Mouse (Mus musculus) hindbrain, embryonic 15.5 days (tissue): ENCODE data around the gene Cd9. TPM values are rescaled to one million over a fixed set of nuclear protein-coding genes. Genes with fewer than 3 reads are reported as not detected.

Source experiments
- ATAC-seq: fragments of 200-750 bp; cut with Nextera tagmentation; 2 replicates; pipeline ENCODE4 v1.8.0; 2017; ENCODE audit warnings: low read depth, moderate number of reproducible peaks, moderate TSS enrichment; ENCODE audit not compliant: low FRiP score
- H3K27ac ChIP-seq: fragments of 300-500 bp; sonication (generic); replicated peaks from 2 replicates; pipeline ENCODE4 v1.5.1; 2015; ENCODE audit warnings: mild to moderate bottlenecking, inconsistent platforms
- H3K27me3 ChIP-seq: fragments of 300-500 bp; sonication (generic); 2 replicates; pipeline ENCODE4 v1.6.1; 2015; ENCODE audit warnings: control low read depth, inconsistent platforms
- H3K36me3 ChIP-seq: fragments of 300-500 bp; sonication (generic); 2 replicates; pipeline ENCODE4 v1.6.1; 2015; ENCODE audit warnings: control low read depth, inconsistent platforms
- H3K4me1 ChIP-seq: fragments of 300-500 bp; sonication (generic); replicated peaks from 2 replicates; pipeline ENCODE4 v1.6.1; 2015; ENCODE audit warnings: control low read depth, inconsistent platforms
- H3K4me2 ChIP-seq: fragments of 300-500 bp; sonication (generic); 2 replicates; pipeline ENCODE4 v1.6.1; 2015; ENCODE audit warnings: moderate library complexity, mild to moderate bottlenecking, inconsistent platforms
- H3K4me3 ChIP-seq: fragments of 300-500 bp; sonication (generic); 2 replicates; pipeline ENCODE4 v1.5.1; 2015; ENCODE audit warnings: mild to moderate bottlenecking, inconsistent platforms
- H3K9ac ChIP-seq: fragments of 300-500 bp; sonication (generic); 2 replicates; pipeline ENCODE4 v1.6.1; 2015; ENCODE audit warnings: inconsistent platforms
- H3K9me3 ChIP-seq: fragments of 300-500 bp; sonication (generic); 2 replicates; pipeline ENCODE4 v1.6.1; 2016; ENCODE audit warnings: control low read depth, inconsistent platforms
- WGBS: fragments of 180-500 bp; shearing (Covaris S2); methylation state at CpG from one replicate; pipeline ENCODE4 v1.1.7; 2015; 5-methylcytosine and 5-hydroxymethylcytosine counted together
- polyA plus RNA-seq: library from polyadenylated mRNA; unstranded; fragments of >200 nt; fragmentation: Nextera tagmentation; extraction: Ambion mirVana; gene quantifications from 2 replicates; pipeline ENCODE4 v1.2.1, GENCODE M21; 2015

The Cd9 gene
- polyA plus RNA-seq, 1 experiment from 2014 or later = 108 TPM

- WGBS = 60% methylated on average over 5 of the region's 5 CpGs
- no peaks in the 10 kb centered on the region for H3K4me1 ChIP-seq
- no peaks in the 10 kb centered on the region for H3K36me3 ChIP-seq
- no peak overlapping the region for H3K9ac ChIP-seq
- H3K27ac ChIP-seq = no peak overlapping the region
- no peak overlapping the region for H3K4me2 ChIP-seq
- H3K9me3 ChIP-seq = no peaks in the 10 kb centered on the region
- H3K27me3 ChIP-seq = no peaks in the 10 kb centered on the region
- ATAC-seq = no peak
- H3K4me3 ChIP-seq = no peak overlapping the region
Observed at GRCm38 (mm10) chr6:125521558-125522193, 27.1 kb upstream of the Cd9 start.

GRCm38 (mm10) chr6:125515503-125516315, 21.1 kb upstream of the Cd9 start:
- H3K27ac ChIP-seq = no peak overlapping the region
- WGBS = 78% methylated on average over 11 of the region's 11 CpGs
- no peaks in the 10 kb centered on the region for H3K4me1 ChIP-seq

GRCm38 (mm10) chr6:125512950-125513596, 18.5 kb upstream of the Cd9 start:
- H3K9ac ChIP-seq = no peak overlapping the region
- ATAC-seq = no peak
- no peak overlapping the region for H3K27ac ChIP-seq
- H3K9me3 ChIP-seq = no peaks in the 10 kb centered on the region
- H3K4me3 ChIP-seq = no peak overlapping the region
- H3K4me2 ChIP-seq = no peak overlapping the region
- WGBS = 64% methylated on average over 6 of the region's 6 CpGs
- H3K36me3 ChIP-seq = no peaks in the 10 kb centered on the region
- H3K27me3 ChIP-seq = no peaks in the 10 kb centered on the region
- H3K4me1 ChIP-seq = no peaks in the 10 kb centered on the region

More at GRCm38 (mm10) chr6:125515503-125516315, 21.1 kb upstream of the Cd9 start:
- no peak overlapping the region for H3K9ac ChIP-seq
- H3K4me3 ChIP-seq = no peak overlapping the region
- H3K27me3 ChIP-seq = no peaks in the 10 kb centered on the region
- H3K9me3 ChIP-seq = no peaks in the 10 kb centered on the region
- no peak for ATAC-seq
- H3K36me3 ChIP-seq = no peaks in the 10 kb centered on the region
- H3K4me2 ChIP-seq = no peak overlapping the region

GRCm38 (mm10) chr6:125511196-125511595, 16.6 kb upstream of the Cd9 start:
- H3K36me3 ChIP-seq = no peaks in the 10 kb centered on the region
- H3K27me3 ChIP-seq = no peaks in the 10 kb centered on the region
- 92% methylated on average over 7 of the region's 7 CpGs for WGBS
- no peak overlapping the region for H3K27ac ChIP-seq
- H3K4me2 ChIP-seq = no peak overlapping the region
- no peak overlapping the region for H3K4me3 ChIP-seq
- no peak overlapping the region for H3K9ac ChIP-seq
- no peak for ATAC-seq
- no peaks in the 10 kb centered on the region for H3K9me3 ChIP-seq
- H3K4me1 ChIP-seq = no peaks in the 10 kb centered on the region

GRCm38 (mm10) chr6:125510645-125511044, 16.1 kb upstream of the Cd9 start:
- ATAC-seq = no peak
- Histone ChIP-seq H3K27me3 (no peaks in the 10 kb centered on the region), H3K27ac (no peak overlapping the region), H3K4me3 (no peak overlapping the region), H3K4me1 (no peaks in the 10 kb centered on the region), H3K9ac (no peak overlapping the region), H3K4me2 (no peak overlapping the region), H3K9me3 (no peaks in the 10 kb centered on the region), H3K36me3 (no peaks in the 10 kb centered on the region)

- no peak for ATAC-seq
- WGBS = 87% methylated on average over 3 of the region's 3 CpGs
Observed at GRCm38 (mm10) chr6:125509783-125510182, 15.2 kb upstream of the Cd9 start.

DNA sequence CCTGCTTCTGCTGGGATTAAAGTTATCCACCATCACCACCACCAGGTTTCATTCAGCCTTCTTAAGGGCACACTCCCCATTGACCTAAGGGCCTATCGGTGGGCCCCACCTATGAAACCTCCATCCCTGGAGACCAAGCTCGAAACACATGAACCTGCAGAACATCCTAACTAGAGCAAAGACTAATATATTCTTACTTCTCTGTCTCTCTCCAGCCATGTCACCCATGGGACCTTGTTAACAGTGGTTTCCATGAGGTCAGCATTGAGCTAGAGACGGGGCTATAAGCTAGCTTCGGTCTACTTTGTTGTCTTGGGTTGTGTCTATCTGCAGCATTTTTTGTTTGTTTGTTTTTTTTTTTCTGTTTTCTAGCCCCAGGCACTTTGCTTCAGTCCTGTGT, 11.8 kb upstream of the Cd9 start:
- Histone ChIP-seq H3K9ac (no peak overlapping the region), H3K4me2 (no peak overlapping the region), H3K4me3 (no peak overlapping the region), H3K27ac (no peak overlapping the region), H3K4me1 (no peaks in the 10 kb centered on the region), H3K27me3 (no peaks in the 10 kb centered on the region), H3K36me3 (no peaks in the 10 kb centered on the region), H3K9me3 (no peaks in the 10 kb centered on the region)
- ATAC-seq = no peak
- WGBS = 87% methylated on average over 4 of the region's 4 CpGs

More at GRCm38 (mm10) chr6:125509783-125510182, 15.2 kb upstream of the Cd9 start:
- H3K4me3 ChIP-seq = no peak overlapping the region
- H3K36me3 ChIP-seq = no peaks in the 10 kb centered on the region
- no peak overlapping the region for H3K4me2 ChIP-seq
- H3K4me1 ChIP-seq = no peaks in the 10 kb centered on the region
- H3K27ac ChIP-seq = no peak overlapping the region
- H3K9me3 ChIP-seq = no peaks in the 10 kb centered on the region
- H3K9ac ChIP-seq = no peak overlapping the region
- H3K27me3 ChIP-seq = no peaks in the 10 kb centered on the region

GRCm38 (mm10) chr6:125504622-125505355, 10.2 kb upstream of the Cd9 start:
- 34% methylated on average over 3 of the region's 3 CpGs for WGBS
- Histone ChIP-seq H3K9ac (no peak overlapping the region), H3K4me1 (no peaks in the 10 kb centered on the region), H3K9me3 (no peaks in the 10 kb centered on the region), H3K4me3 (no peak overlapping the region), H3K4me2 (no peak overlapping the region), H3K27ac (no peak overlapping the region), H3K36me3 (no peaks in the 10 kb centered on the region), H3K27me3 (no peaks in the 10 kb centered on the region)
- ATAC-seq = no peak

DNA sequence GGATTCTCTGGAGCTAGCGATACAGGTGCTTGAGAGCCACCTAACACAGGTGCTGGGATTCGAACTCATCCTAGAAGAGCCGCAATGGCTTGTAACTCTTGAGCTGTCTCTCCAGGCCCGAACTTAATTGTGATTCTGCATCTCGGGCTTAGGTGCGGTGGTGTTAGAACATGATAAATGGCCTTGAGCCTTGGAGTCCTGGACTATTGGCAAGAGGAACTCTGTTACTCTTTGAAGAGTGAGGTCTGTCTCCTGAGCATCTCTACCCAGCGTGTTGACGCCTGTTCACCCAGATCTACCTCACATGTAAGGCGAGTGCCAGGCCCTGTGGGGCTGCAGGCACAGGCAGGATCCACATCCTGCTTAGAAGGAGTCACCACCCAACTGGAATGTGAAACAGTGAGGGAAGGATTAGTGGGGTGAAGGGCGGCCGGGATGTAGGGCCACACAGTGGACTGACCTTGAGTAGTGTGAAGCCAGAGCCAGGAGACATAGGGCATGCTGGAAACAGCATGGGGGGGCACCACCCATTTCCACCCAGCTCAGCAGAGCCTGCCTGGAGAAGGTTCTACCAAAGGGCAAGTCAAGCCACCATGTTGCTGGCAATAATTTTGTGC, 8.7 kb upstream of the Cd9 start:
- H3K27ac ChIP-seq = no peak overlapping the region
- H3K4me3 ChIP-seq = no peak overlapping the region
- no peaks in the 10 kb centered on the region for H3K36me3 ChIP-seq
- H3K9me3 ChIP-seq = no peaks in the 10 kb centered on the region
- H3K4me1 ChIP-seq = no peaks in the 10 kb centered on the region
- no peak overlapping the region for H3K9ac ChIP-seq
- no peak for ATAC-seq
- H3K4me2 ChIP-seq = no peak overlapping the region
- no peaks in the 10 kb centered on the region for H3K27me3 ChIP-seq
- 95% methylated on average over 11 of the region's 11 CpGs for WGBS

- Histone ChIP-seq H3K4me1 (peaks cover 7% of the 10 kb centered on the region; the same call in 1 of the 2 replicates), H3K9ac (no peak overlapping the region), H3K36me3 (no peaks in the 10 kb centered on the region), H3K4me2 (no peak overlapping the region), H3K27me3 (peaks cover 16% of the 10 kb centered on the region), H3K9me3 (no peaks in the 10 kb centered on the region), H3K27ac (no peak overlapping the region), H3K4me3 (no peak overlapping the region)
- ATAC-seq = no peak
- 31% methylated on average over 5 of the region's 5 CpGs for WGBS
Observed at GRCm38 (mm10) chr6:125498062-125498461, 3.5 kb upstream of the Cd9 start.

DNA sequence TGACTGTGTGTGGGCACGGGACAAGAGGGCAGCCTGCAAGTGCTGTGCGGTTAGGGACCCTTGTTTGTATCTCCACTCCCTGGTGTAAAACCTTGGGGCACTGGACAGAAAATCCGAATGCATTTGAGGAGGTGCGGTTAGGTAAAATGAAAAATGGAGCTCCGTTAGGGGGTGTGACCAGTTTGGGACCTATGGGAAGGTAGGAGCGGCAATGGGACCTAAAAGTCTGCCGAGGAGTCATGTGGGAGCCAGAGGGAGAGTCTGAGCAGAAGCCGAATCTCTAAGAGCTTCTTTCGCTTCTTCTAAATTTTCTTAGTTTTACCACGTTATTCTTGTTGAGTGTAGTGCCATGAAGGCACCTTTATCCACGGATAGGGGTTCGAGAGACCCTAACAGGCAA, 1.8 kb upstream of the Cd9 start:
- WGBS = 92% methylated on average over 12 of the region's 12 CpGs
- H3K4me1 ChIP-seq = peaks cover 16% of the 10 kb centered on the region; the same call in 1 of the 2 replicates
- H3K27me3 ChIP-seq = peaks cover 17% of the 10 kb centered on the region
- H3K9me3 ChIP-seq = no peaks in the 10 kb centered on the region
- H3K4me2 ChIP-seq = no peak overlapping the region
- no peak overlapping the region for H3K27ac ChIP-seq
- H3K9ac ChIP-seq = no peak overlapping the region
- H3K36me3 ChIP-seq = no peaks in the 10 kb centered on the region
- no peak for ATAC-seq
- no peak overlapping the region for H3K4me3 ChIP-seq
